23 mouse cellular contexts compared by ENCODE assay signal in genomic region chr1:155751484-155752255, GRCm38 (mm10). TPM values are rescaled to one million over a fixed set of nuclear protein-coding genes. Genes with fewer than 3 reads are reported as not detected.
DNase-seq lines count a peak whose midpoint lies in the region; ATAC-seq and TF ChIP-seq lines count a peak whose summit lies in the region.
"Had no signal": no experiment of that assay in that cellular context is flagged by ENCODE, and none has a peak within 500 bp of the region (broad histone marks: within the 10 kb centered on the region; RNA-seq: fewer than 3 reads in every experiment).

Lhx4 (minus strand) TSS chr1:155751684.

- H3K4me3 ChIP-seq in hindbrain, embryonic 11.5 days (ENCODE audit: low read depth, low read length), result no peak within 1 kb of the TSS
- H3K4me3 ChIP-seq in hindbrain, postnatal 0 days (ENCODE audit: low read length), result no peak within 1 kb of the TSS
- H3K4me3 ChIP-seq in embryonic facial prominence, embryonic 11.5 days (ENCODE audit: low read depth, low read length), result no peak within 1 kb of the TSS
- no peak within 1 kb of the TSS for H3K4me3 ChIP-seq in stomach, postnatal 0 days (ENCODE audit: low read depth, low read length)
- H3K4me3 ChIP-seq: embryonic facial prominence, embryonic 15.5 days; erythroblast, embryonic 14.5 days; forebrain, embryonic 10.5 days; heart, embryonic 13.5 days had no signal

- peak; percentile 11 for DNase-seq in hindbrain, embryonic 11.5 days (ENCODE audit: low spot score)
- no peak for DNase-seq in hindbrain, postnatal 0 days (ENCODE audit: low spot score)
- DNase-seq in MN1 (ENCODE audit: low spot score), result peak; percentile 62
- no peak for DNase-seq in embryonic facial prominence, embryonic 11.5 days (ENCODE audit: low spot score)
- DNase-seq in stomach, postnatal 0 days (ENCODE audit: low spot score), result no peak
- no peak for DNase-seq in left cerebral cortex, postnatal 10 days (ENCODE audit: extremely low spot score in 1 of 2, low spot score in 2 of 2)
- DNase-seq: adrenal gland, adult 2 months; adrenal gland, postnatal 25 days; cerebellum, adult 18-20 months; cerebellum, adult 9-11 months; cerebellum, postnatal 36 days; gastrocnemius, postnatal 14 days; heart, postnatal 36 days had no signal

- H3K27me3 ChIP-seq in hindbrain, embryonic 11.5 days (ENCODE audit: control insufficient read depth, insufficient read depth, low read length), result peaks cover 81% of the 10 kb centered on the region
- H3K27me3 ChIP-seq in hindbrain, postnatal 0 days (ENCODE audit: insufficient read depth, low read length), result peaks cover 74% of the 10 kb centered on the region
- peaks cover 48% of the 10 kb centered on the region for H3K27me3 ChIP-seq in embryonic facial prominence, embryonic 11.5 days (ENCODE audit: control insufficient read depth, insufficient read depth, low read length)
- peaks cover 4% of the 10 kb centered on the region; the same call in 1 of the 2 replicates for H3K27me3 ChIP-seq in stomach, postnatal 0 days (ENCODE audit: control insufficient read depth, insufficient read depth, low read length)

- TF ChIP-seq EP300 in stomach, postnatal 0 days (optimal IDR thresholded peaks at IDR 0.05), result no peak

- H3K9ac ChIP-seq in hindbrain, embryonic 11.5 days (ENCODE audit: low read depth, low read length), result peak within 1 kb of the TSS; percentile 15; the same call in 1 of the 2 replicates
- H3K9ac ChIP-seq in hindbrain, postnatal 0 days (replicated peaks; ENCODE audit: low read length), result no peak within 1 kb of the TSS
- H3K9ac ChIP-seq in embryonic facial prominence, embryonic 11.5 days (replicated peaks; ENCODE audit: low read length), result no peak within 1 kb of the TSS
- H3K9ac ChIP-seq in stomach, postnatal 0 days (ENCODE audit: low read length), result no peak within 1 kb of the TSS
- H3K9ac ChIP-seq: embryonic facial prominence, embryonic 15.5 days; heart, embryonic 13.5 days; hindbrain, embryonic 14.5 days had no signal

- no peaks in the 10 kb centered on the region for H3K9me3 ChIP-seq in hindbrain, embryonic 11.5 days (ENCODE audit: control insufficient read depth, low read length)
- H3K9me3 ChIP-seq in hindbrain, postnatal 0 days (ENCODE audit: low read length), result no peaks in the 10 kb centered on the region
- H3K9me3 ChIP-seq in embryonic facial prominence, embryonic 11.5 days (replicated peaks; ENCODE audit: control insufficient read depth, low read length), result no peaks in the 10 kb centered on the region
- no peaks in the 10 kb centered on the region for H3K9me3 ChIP-seq in stomach, postnatal 0 days (ENCODE audit: control insufficient read depth, low read length)
- H3K9me3 ChIP-seq: embryonic facial prominence, embryonic 15.5 days; forebrain, embryonic 10.5 days; heart, embryonic 13.5 days had no signal

- H3K36me3 ChIP-seq in hindbrain, embryonic 11.5 days (ENCODE audit: control insufficient read depth, insufficient read depth, low read length), result no peaks in the 10 kb centered on the region
- H3K36me3 ChIP-seq in hindbrain, postnatal 0 days (ENCODE audit: insufficient read depth, low read length), result no peaks in the 10 kb centered on the region
- H3K36me3 ChIP-seq in embryonic facial prominence, embryonic 11.5 days (replicated peaks; ENCODE audit: control insufficient read depth, insufficient read depth, low read depth, low read length), result no peaks in the 10 kb centered on the region
- no peaks in the 10 kb centered on the region for H3K36me3 ChIP-seq in stomach, postnatal 0 days (ENCODE audit: control insufficient read depth, insufficient read depth, low read length)
- H3K36me3 ChIP-seq: embryonic facial prominence, embryonic 15.5 days; forebrain, embryonic 10.5 days; heart, embryonic 13.5 days had no signal

- intact Hi-C loops in left cerebral cortex, postnatal 10 days (cut with DNase I), result no loop called here

- peak within 1 kb of the TSS; percentile 7; the same call in 1 of the 2 replicates for H3K27ac ChIP-seq in hindbrain, embryonic 11.5 days (ENCODE audit: low read depth, low read length)
- no peak within 1 kb of the TSS for H3K27ac ChIP-seq in hindbrain, postnatal 0 days
- H3K27ac ChIP-seq in embryonic facial prominence, embryonic 11.5 days (replicated peaks; ENCODE audit: low read depth, low read length), result no peak within 1 kb of the TSS
- H3K27ac ChIP-seq in stomach, postnatal 0 days (replicated peaks), result no peak within 1 kb of the TSS
- H3K27ac ChIP-seq: embryonic facial prominence, embryonic 15.5 days; forebrain, embryonic 10.5 days; heart, embryonic 13.5 days; hindbrain, embryonic 14.5 days had no signal

- H3K4me2 ChIP-seq in hindbrain, embryonic 11.5 days (replicated peaks; ENCODE audit: low read depth, low read length), result no peak within 1 kb of the TSS
- no peak within 1 kb of the TSS for H3K4me2 ChIP-seq in hindbrain, postnatal 0 days (ENCODE audit: low read depth, low read length)
- H3K4me2 ChIP-seq in embryonic facial prominence, embryonic 11.5 days (ENCODE audit: low read depth, low read length), result no peak within 1 kb of the TSS
- no peak within 1 kb of the TSS for H3K4me2 ChIP-seq in stomach, postnatal 0 days (replicated peaks; ENCODE audit: low read depth)
- H3K4me2 ChIP-seq: embryonic facial prominence, embryonic 15.5 days; heart, embryonic 13.5 days; hindbrain, embryonic 14.5 days had no signal

- TF ChIP-seq CTCF in hindbrain, postnatal 0 days (IDR thresholded peaks at IDR 0.05; ENCODE audit: low read depth), result no peak
- no peak for TF ChIP-seq CTCF in stomach, postnatal 0 days (IDR thresholded peaks at IDR 0.05; ENCODE audit: low read depth)

- H3K4me1 ChIP-seq in hindbrain, embryonic 11.5 days (replicated peaks; ENCODE audit: control insufficient read depth, insufficient read depth, low read length), result peaks cover 5% of the 10 kb centered on the region
- H3K4me1 ChIP-seq in hindbrain, postnatal 0 days (ENCODE audit: insufficient read depth, low read length), result no peaks in the 10 kb centered on the region
- no peaks in the 10 kb centered on the region; the same call in 1 of the 2 replicates for H3K4me1 ChIP-seq in embryonic facial prominence, embryonic 11.5 days (ENCODE audit: control insufficient read depth, insufficient read depth, low read length)
- H3K4me1 ChIP-seq in stomach, postnatal 0 days (replicated peaks; ENCODE audit: control insufficient read depth, insufficient read depth), result no peaks in the 10 kb centered on the region
- H3K4me1 ChIP-seq: embryonic facial prominence, embryonic 15.5 days; heart, embryonic 13.5 days had no signal

- 58% methylated on average over 6 of the region's 6 CpGs for WGBS in hindbrain, embryonic 11.5 days
- WGBS in hindbrain, postnatal 0 days, result 55% methylated on average over 6 of the region's 6 CpGs
- WGBS in embryonic facial prominence, embryonic 11.5 days, result 56% methylated on average over 6 of the region's 6 CpGs
- WGBS in stomach, postnatal 0 days, result 63% methylated on average over 6 of the region's 6 CpGs

- ATAC-seq in hindbrain, embryonic 11.5 days (ENCODE audit: low FRiP score), result peak; percentile 55; the same call in 1 of the 2 replicates
- ATAC-seq in hindbrain, postnatal 0 days, result no peak
- peak; percentile 34; the same call in 1 of the 2 replicates for ATAC-seq in embryonic facial prominence, embryonic 11.5 days (replicated peaks; ENCODE audit: insufficient number of reproducible peaks, low FRiP score, low TSS enrichment, low read depth)
- peak; percentile 15; the same call in 1 of the 2 replicates for ATAC-seq in stomach, postnatal 0 days (ENCODE audit: low FRiP score, low TSS enrichment)
- ATAC-seq: forebrain, embryonic 14.5 days had no signal

RNA-seq across cellular contexts. Expression of gene Lhx4, which starts in this region (rescaled TPM):
- 5.1 and 7.9 TPM in 2 replicates for polyA plus RNA-seq in hindbrain, embryonic 11.5 days (2014; fragmentation: Nextera tagmentation; extraction: Ambion mirVana)
- total RNA-seq in hindbrain, postnatal 0 days (2014; rRNA removed), result 2.2 and 4.3 TPM in 2 replicates
- 1.6 and 1.8 TPM in 2 replicates for polyA plus RNA-seq in hindbrain, postnatal 0 days (2015; fragmentation: Nextera tagmentation; extraction: Ambion mirVana)
- polyA plus RNA-seq in embryonic facial prominence, embryonic 11.5 days (2014; fragmentation: Nextera tagmentation; extraction: Ambion mirVana), result 0.54 and 0.79 TPM in 2 replicates
- 0.04 and 0.10 TPM in 2 replicates for polyA plus RNA-seq in stomach, postnatal 0 days (2015; fragmentation: Nextera tagmentation; extraction: Ambion mirVana)
- under 1 TPM in 1 of 2 experiments, not detected in 1; 0.06 TPM for total RNA-seq in left cerebral cortex, postnatal 10 days (2021)
- total RNA-seq: CH12.LX; gastrocnemius, adult 18-20 months; gastrocnemius, postnatal 14 days; heart, adult 8-10 months; heart, postnatal 36 days had no signal
- polyA plus RNA-seq: embryonic facial prominence, embryonic 15.5 days; erythroblast, embryonic 14.5 days; forebrain, embryonic 10.5 days; forebrain, embryonic 14.5 days; heart, embryonic 13.5 days; heart, postnatal 0 days had no signal

Comparison
In these comparisons a context has a peak if more than half of its experiments do, and no peak if none do; other contexts are left out.
1. DNase-seq: peak in hindbrain, embryonic 11.5 days (single experiment) and MN1 (single experiment); none in hindbrain, postnatal 0 days (single experiment), embryonic facial prominence, embryonic 11.5 days (single experiment), stomach, postnatal 0 days (single experiment) and left cerebral cortex, postnatal 10 days (0 of 2).
2. Peak in ATAC-seq in embryonic facial prominence, embryonic 11.5 days; RNA of the gene not detected or under 1 TPM.
3. Peak in ATAC-seq in stomach, postnatal 0 days; RNA of the gene not detected or under 1 TPM.